Mouse (Mus musculus) heart, embryonic 11.5 days (tissue): ENCODE measurements at regions not wholly inside any gene's neighbourhood (a gene's known extent, or its start where the extent isn't known, plus 50 kb on each side); places are given as distances from the start of the nearest gene placed in this dataset.

Experiments
- ATAC-seq: fragments of 200-750 bp; cut with Nextera tagmentation; replicated peaks from 2 replicates; pipeline ENCODE4 v1.8.0; 2017; ENCODE audit warnings: moderate library complexity; ENCODE audit not compliant: insufficient number of reproducible peaks, low FRiP score, low TSS enrichment
- H3K27ac ChIP-seq: fragments of 300-500 bp; sonication (generic); 2 replicates; pipeline ENCODE4 v1.5.1; 2014; ENCODE audit warnings: mild to moderate bottlenecking, low read depth, low read length
- H3K27me3 ChIP-seq: fragments of 300-500 bp; sonication (generic); 2 replicates; pipeline ENCODE4 v1.6.1; 2014; ENCODE audit warnings: mild to moderate bottlenecking, low read length, mixed read lengths; ENCODE audit not compliant: control insufficient read depth, insufficient read depth
- H3K36me3 ChIP-seq: fragments of 300-500 bp; sonication (generic); 2 replicates; pipeline ENCODE4 v1.6.1; 2014; ENCODE audit warnings: mild to moderate bottlenecking, low read length, moderate library complexity, mixed read lengths; ENCODE audit not compliant: control insufficient read depth, insufficient read depth
- H3K4me1 ChIP-seq: fragments of 300-500 bp; sonication (generic); 2 replicates; pipeline ENCODE4 v1.6.1; 2014; ENCODE audit warnings: low read length; ENCODE audit not compliant: control insufficient read depth, insufficient read depth
- H3K4me2 ChIP-seq: fragments of 300-500 bp; sonication (generic); 2 replicates; pipeline ENCODE4 v1.6.1; 2014; ENCODE audit warnings: mild to moderate bottlenecking, moderate library complexity
- H3K4me3 ChIP-seq: fragments of 300-500 bp; sonication (generic); 2 replicates; pipeline ENCODE4 v1.5.1; 2014; ENCODE audit warnings: low read depth, low read length
- H3K9ac ChIP-seq: fragments of 300-500 bp; sonication (generic); 2 replicates; pipeline ENCODE4 v1.6.1; 2014; ENCODE audit warnings: mild to moderate bottlenecking, low read depth, low read length, moderate library complexity
- H3K9me3 ChIP-seq: fragments of 300-500 bp; sonication (generic); replicated peaks from 2 replicates; pipeline ENCODE4 v1.6.1; 2016; ENCODE audit warnings: low read length; ENCODE audit not compliant: control insufficient read depth
- WGBS: fragments of 180-500 bp; shearing (Covaris S2); extraction: QIAGEN DNeasy Blood & Tissue Kit; methylation state at CpG from one replicate; pipeline ENCODE4 v1.1.7; 2014; ENCODE audit not compliant: insufficient replicate concordance; 5-methylcytosine and 5-hydroxymethylcytosine counted together

GRCm38 (mm10) chr1:137806742-137807141 lies 368.8 kb downstream of the Ptprc start:
- WGBS = 57% methylated on average over 8 of the region's 8 CpGs
- H3K9me3 ChIP-seq = no peaks in the 10 kb centered on the region
- no peak overlapping the region for H3K9ac ChIP-seq
- H3K27ac ChIP-seq = no peak overlapping the region
- ATAC-seq = no peak
- H3K36me3 ChIP-seq = no peaks in the 10 kb centered on the region
- H3K4me3 ChIP-seq = no peak overlapping the region
- no peak overlapping the region for H3K4me2 ChIP-seq
- H3K27me3 ChIP-seq = no peaks in the 10 kb centered on the region
- no peaks in the 10 kb centered on the region for H3K4me1 ChIP-seq

GRCm38 (mm10) chr1:137806252-137806651 lies 369.3 kb downstream of the Ptprc start:
- no peak for ATAC-seq
- no peak overlapping the region for H3K9ac ChIP-seq
- H3K27me3 ChIP-seq = no peaks in the 10 kb centered on the region
- no peaks in the 10 kb centered on the region for H3K9me3 ChIP-seq
- no peak overlapping the region for H3K4me3 ChIP-seq
- H3K4me2 ChIP-seq = no peak overlapping the region
- H3K27ac ChIP-seq = no peak overlapping the region
- H3K36me3 ChIP-seq = no peaks in the 10 kb centered on the region
- no peaks in the 10 kb centered on the region; the same call in 1 of the 2 replicates for H3K4me1 ChIP-seq
- WGBS = 79% methylated on average over 8 of the region's 8 CpGs

GRCm38 (mm10) chr1:137802119-137802518 lies 373.4 kb downstream of the Ptprc start:
- H3K4me2 ChIP-seq = no peak overlapping the region
- WGBS = 39% methylated on average over 4 of the region's 4 CpGs

GRCm38 (mm10) chr1:137800752-137801151 lies 374.8 kb downstream of the Ptprc start:
- Histone ChIP-seq H3K4me1 (peaks cover 5% of the 10 kb centered on the region), H3K4me2 (no peak overlapping the region), H3K27me3 (no peaks in the 10 kb centered on the region), H3K4me3 (no peak overlapping the region), H3K9me3 (no peaks in the 10 kb centered on the region), H3K36me3 (no peaks in the 10 kb centered on the region), H3K27ac (no peak overlapping the region), H3K9ac (no peak overlapping the region)
- ATAC-seq = no peak
- WGBS = 33% methylated on average over 2 of the region's 2 CpGs

More at GRCm38 (mm10) chr1:137802119-137802518, 373.4 kb downstream of the Ptprc start:
- no peaks in the 10 kb centered on the region for H3K36me3 ChIP-seq
- H3K9ac ChIP-seq = no peak overlapping the region
- peaks cover 5% of the 10 kb centered on the region for H3K4me1 ChIP-seq
- ATAC-seq = 0 out of 2 replicates have a peak, but pooled peaks have one; percentile 59
- H3K27me3 ChIP-seq = no peaks in the 10 kb centered on the region
- H3K4me3 ChIP-seq = no peak overlapping the region
- H3K27ac ChIP-seq = 0 out of 2 replicates have a peak overlapping the region, but pooled peaks have one; percentile 41
- no peaks in the 10 kb centered on the region for H3K9me3 ChIP-seq

- ATAC-seq = no peak
- WGBS = 66% methylated on average over 3 of the region's 3 CpGs
- H3K9me3 ChIP-seq = no peaks in the 10 kb centered on the region
These were observed 386.7 kb downstream of the Ptprc start for GRCm38 (mm10) chr1:137788789-137789188.

GRCm38 (mm10) chr1:137786653-137787052 lies 388.9 kb downstream of the Ptprc start:
- ATAC-seq = no peak
- no peak overlapping the region for H3K9ac ChIP-seq
- H3K4me1 ChIP-seq = no peaks in the 10 kb centered on the region
- no peaks in the 10 kb centered on the region for H3K9me3 ChIP-seq
- no peak overlapping the region for H3K4me3 ChIP-seq
- H3K36me3 ChIP-seq = no peaks in the 10 kb centered on the region
- no peak overlapping the region for H3K27ac ChIP-seq
- H3K27me3 ChIP-seq = no peaks in the 10 kb centered on the region
- H3K4me2 ChIP-seq = no peak overlapping the region

More at GRCm38 (mm10) chr1:137788789-137789188, 386.7 kb downstream of the Ptprc start:
- no peaks in the 10 kb centered on the region for H3K36me3 ChIP-seq
- H3K4me1 ChIP-seq = no peaks in the 10 kb centered on the region
- no peak overlapping the region for H3K4me2 ChIP-seq
- H3K4me3 ChIP-seq = no peak overlapping the region
- no peak overlapping the region for H3K27ac ChIP-seq
- no peak overlapping the region for H3K9ac ChIP-seq
- no peaks in the 10 kb centered on the region for H3K27me3 ChIP-seq

GRCm38 (mm10) chr1:137774586-137774985 lies 400.9 kb downstream of the Ptprc start:
- H3K4me2 ChIP-seq = no peak overlapping the region
- ATAC-seq = no peak
- no peak overlapping the region for H3K4me3 ChIP-seq

GRCm38 (mm10) chr1:137760797-137761196 lies 414.7 kb downstream of the Ptprc start:
- no peaks in the 10 kb centered on the region for H3K9me3 ChIP-seq
- H3K4me3 ChIP-seq = no peak overlapping the region
- 85% methylated on average over 4 of the region's 4 CpGs for WGBS
- no peaks in the 10 kb centered on the region for H3K36me3 ChIP-seq
- no peak for ATAC-seq
- H3K9ac ChIP-seq = no peak overlapping the region
- H3K27ac ChIP-seq = no peak overlapping the region
- H3K27me3 ChIP-seq = no peaks in the 10 kb centered on the region
- H3K4me1 ChIP-seq = no peaks in the 10 kb centered on the region
- no peak overlapping the region for H3K4me2 ChIP-seq

More at GRCm38 (mm10) chr1:137774586-137774985, 400.9 kb downstream of the Ptprc start:
- Histone ChIP-seq H3K27me3 (no peaks in the 10 kb centered on the region), H3K9me3 (no peaks in the 10 kb centered on the region), H3K27ac (no peak overlapping the region), H3K9ac (no peak overlapping the region), H3K4me1 (no peaks in the 10 kb centered on the region), H3K36me3 (no peaks in the 10 kb centered on the region)

- Histone ChIP-seq H3K36me3 (no peaks in the 10 kb centered on the region), H3K27me3 (no peaks in the 10 kb centered on the region), H3K9me3 (no peaks in the 10 kb centered on the region), H3K27ac (no peak overlapping the region), H3K4me3 (no peak overlapping the region), H3K9ac (no peak overlapping the region), H3K4me1 (no peaks in the 10 kb centered on the region), H3K4me2 (no peak overlapping the region)
- no peak for ATAC-seq
- WGBS = 80% methylated on average over 7 of the region's 7 CpGs
These were observed 424.0 kb downstream of the Ptprc start for GRCm38 (mm10) chr1:137751446-137751961.
